Mouse (Mus musculus) leukemia stem cell, adult 10-12 weeks (primary cell): Measurements from ENCODE around the gene Bloc1s5. TPM values are rescaled to one million over a fixed set of nuclear protein-coding genes. Genes with fewer than 3 reads are reported as not detected.

ENCODE experiments used
- polyA plus RNA-seq: library from polyadenylated mRNA; stranded (reverse); fragments of >175 nt; gene quantifications from 2 replicates; pipeline ENCODE4 v1.2.3, GENCODE M21; 2012; ENCODE audit warnings: low replicate concordance

The Bloc1s5 gene
- polyA plus RNA-seq = 5.0 and 6.1 TPM in 2 replicates

DNA sequence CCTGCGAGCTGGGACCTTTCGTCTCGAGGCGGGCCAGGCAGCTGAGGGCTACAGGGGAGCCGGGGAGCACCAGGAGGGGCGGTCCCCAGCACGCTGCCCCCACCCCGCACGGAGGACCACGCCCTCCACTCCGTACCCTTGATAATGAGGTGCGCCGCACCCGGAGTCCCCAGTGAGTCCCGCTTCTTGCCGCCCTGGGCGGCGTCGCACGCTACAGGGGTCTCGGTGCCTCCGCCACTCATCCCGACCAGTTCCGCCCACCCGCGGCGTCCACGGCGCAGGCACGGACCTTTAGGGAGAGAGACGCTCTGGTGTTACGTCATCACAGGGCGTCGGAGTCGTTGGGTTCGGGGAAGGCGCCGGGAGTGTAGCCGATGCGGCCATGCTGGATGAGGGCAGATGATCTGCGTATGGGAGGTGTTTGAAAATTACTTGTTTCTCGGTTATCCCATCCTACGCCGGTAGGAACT, at the start of gene Bloc1s5:
Gene Bloc1s5, minus strand, starts transcription at position 310 of the 470 bp plus-strand sequence.

DNA sequence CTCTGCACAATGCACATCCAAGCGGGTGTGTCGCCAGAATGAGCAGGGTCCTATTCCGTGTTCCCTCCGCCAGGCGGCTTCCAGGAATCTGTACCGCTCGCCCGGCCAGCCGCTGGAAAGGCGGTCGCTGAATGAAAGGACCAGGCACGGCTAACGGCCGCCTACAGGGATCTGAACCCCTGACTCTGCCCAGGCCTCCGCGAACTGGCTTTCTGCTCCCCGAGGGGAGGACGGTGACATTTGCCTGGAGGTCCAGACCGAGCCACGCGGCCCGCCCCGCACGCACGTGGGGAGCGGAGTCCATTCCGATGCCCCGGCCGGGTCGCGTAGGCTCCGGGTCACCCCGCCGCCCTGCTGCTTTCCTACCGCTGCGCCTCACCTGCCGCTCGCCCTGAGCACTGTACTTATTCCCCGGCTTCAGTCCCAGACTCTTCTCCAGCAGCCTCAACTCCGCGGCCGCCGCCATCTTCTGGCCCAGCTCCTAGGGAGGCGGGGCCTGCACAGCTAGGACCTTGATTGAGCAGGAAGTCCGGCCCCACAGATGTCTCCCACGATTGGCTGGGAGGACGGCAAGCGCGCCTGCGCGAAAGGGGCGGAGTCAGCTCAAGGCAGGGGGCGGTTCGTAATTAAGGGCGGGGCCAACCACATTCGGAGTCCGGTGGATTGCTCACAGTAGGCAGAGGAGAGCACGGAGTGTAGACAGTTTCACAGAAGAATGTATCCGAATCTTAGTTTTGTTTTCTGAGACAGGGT, 23.8 kb upstream of the Bloc1s5 start, which contains the start of gene Eef1e1:
Gene Eef1e1, minus strand, starts transcription at position 531 of the 753 bp plus-strand sequence.

Other genes with a start within 250 kb of the Bloc1s5 start
- gene Txndc5, start 106.3 kb downstream of the Bloc1s5 start, polyA plus RNA-seq = 138 and 208 TPM in 2 replicates
- gene Eef1e1, start 23.9 kb upstream of the Bloc1s5 start, polyA plus RNA-seq = 17.5 and 27.5 TPM in 2 replicates